Mouse (Mus musculus) heart, adult 9 months (tissue): ENCODE measurements around the gene Stom.
A peak's percentile ranks its signal among the peaks of the same experiment; 100 is the strongest.

Source experiments
- DNase-seq, 2 experiments: peaks; one replicate each; pipeline ENCODE4 v3.0.0; 2022; ENCODE audit warnings: low spot score in 2 of 2

Stom gene

DNA sequence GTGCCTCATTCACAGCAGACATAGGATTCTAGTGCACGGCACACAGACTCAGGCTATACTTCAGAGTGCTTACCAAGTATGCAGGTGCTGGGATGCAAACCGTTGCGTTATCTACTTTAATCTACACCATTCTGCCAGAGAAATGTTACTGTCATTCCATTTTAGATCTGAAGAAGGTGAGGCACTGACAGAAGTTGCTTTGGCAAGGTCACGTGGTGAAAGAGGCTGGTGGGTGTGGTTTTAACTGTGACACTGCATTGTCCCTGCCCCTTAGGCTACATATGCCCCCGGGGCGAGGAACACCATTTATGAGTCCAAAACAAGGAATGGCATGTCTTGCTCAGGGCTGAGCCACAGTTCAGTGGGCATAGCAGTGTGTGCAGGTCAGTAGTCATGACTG lies 63.9 kb downstream of the Stom start:
- DNase-seq: no peak

GRCm38 (mm10) chr2:35271817-35272216 lies 65.0 kb downstream of the Stom start:
- DNase-seq: peak; percentile 75 to 83

GRCm38 (mm10) chr2:35270531-35270984 lies 66.2 kb downstream of the Stom start:
- peak; percentile 66 for DNase-seq

GRCm38 (mm10) chr2:35269716-35270260 lies 67.0 kb downstream of the Stom start:
- no peak for DNase-seq

- DNase-seq: no peak
These were observed 67.6 kb downstream of the Stom start for GRCm38 (mm10) chr2:35269136-35269535.

- no peak for DNase-seq
These were observed 68.8 kb downstream of the Stom start for GRCm38 (mm10) chr2:35267876-35268566.

GRCm38 (mm10) chr2:35267156-35267875 lies 69.5 kb downstream of the Stom start:
- no peak for DNase-seq

- no peak for DNase-seq
These were observed 70.4 kb downstream of the Stom start for GRCm38 (mm10) chr2:35266251-35266905.

GRCm38 (mm10) chr2:35265775-35266174 lies 71.0 kb downstream of the Stom start:
- DNase-seq: no peak

- DNase-seq: peak; percentile 67 to 80
These were observed 71.5 kb downstream of the Stom start for GRCm38 (mm10) chr2:35265296-35265695.

DNA sequence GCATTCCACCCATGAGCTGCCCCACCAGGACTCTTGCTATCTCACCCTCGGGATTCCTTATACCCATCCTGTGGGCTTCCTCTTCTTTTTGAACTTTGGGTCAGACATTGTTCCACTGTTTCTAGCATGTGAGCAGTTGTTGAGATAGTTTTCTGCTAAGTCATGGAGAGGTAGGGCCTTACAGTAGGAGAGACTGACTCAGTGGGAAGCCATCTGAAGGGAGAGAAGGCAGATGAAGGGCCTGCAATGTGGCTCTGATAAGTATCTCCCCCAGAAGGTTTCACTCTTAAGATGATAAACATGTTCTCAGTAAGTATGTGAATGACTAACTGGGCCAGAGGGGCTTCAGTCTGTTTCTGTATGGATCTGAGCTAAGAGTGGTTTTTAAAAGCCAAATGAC lies 72.7 kb downstream of the Stom start:
- no peak for DNase-seq
